Mouse (Mus musculus): ENCODE measurements around the gene Spon1. TPM values are rescaled to one million over a fixed set of nuclear protein-coding genes. Genes with fewer than 3 reads are reported as not detected.

The Spon1 gene
- total and polyA plus RNA-seq, 3 experiments = not detected

DNA sequence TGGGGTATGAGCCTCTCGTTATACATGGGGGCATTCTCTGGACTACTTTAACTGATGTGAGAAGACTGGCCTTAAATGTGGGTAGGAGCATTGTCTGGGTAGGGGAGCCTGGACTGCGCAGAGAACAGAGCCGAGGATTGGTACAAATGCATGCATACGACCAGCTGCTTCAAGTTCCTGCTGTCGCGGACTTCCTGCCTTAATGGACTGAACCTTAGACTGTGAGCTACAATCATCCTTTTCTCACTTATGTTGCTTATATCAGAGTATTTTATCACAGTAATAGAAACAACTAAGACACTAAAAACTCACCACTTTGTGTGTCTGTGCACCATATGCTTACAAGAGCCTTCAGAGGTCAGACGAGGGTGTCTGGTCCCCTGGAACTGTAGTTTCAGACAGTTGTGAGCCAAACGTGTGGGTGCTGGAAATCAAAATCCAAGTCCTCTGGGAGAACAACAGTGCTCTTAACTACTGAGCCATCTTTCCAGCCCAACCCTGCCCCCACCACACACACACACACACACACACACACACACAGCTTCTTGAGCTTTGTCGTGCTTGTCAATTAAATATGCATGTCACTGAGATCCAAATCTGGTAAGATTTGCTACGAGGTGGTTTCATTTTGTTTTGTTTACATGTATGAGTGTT is 325.2 kb downstream of the Spon1 start:
- H3K27me3 ChIP-seq (replicated peaks) = no peaks in the 10 kb centered on the region
- H3K79me2 ChIP-seq (replicated peaks; ENCODE audit: control insufficient read depth, extremely low read depth, insufficient read depth, poor library complexity, severe bottlenecking) = no peaks in the 10 kb centered on the region
- no peaks in the 10 kb centered on the region for H3K36me3 ChIP-seq (replicated peaks in 1 of 2; ENCODE audit: control insufficient read depth in 1 of 2, insufficient read depth in 1 of 2, low read length in 1 of 2)
- DNase-seq (ENCODE audit: extremely low read depth) = no peak
- H3K4me1 ChIP-seq (ENCODE audit: control insufficient read depth in 1 of 2, insufficient read depth in 2 of 2) = peaks cover 18 to 88% of the 10 kb centered on the region in 2 experiments; a peak in 3 of 4 replicates
- H3K4me2 ChIP-seq (ENCODE audit: insufficient read depth, low read depth, poor library complexity, severe bottlenecking) = peak overlapping the region; percentile 23; the same call in 1 of the 2 replicates
- H3K4me3 ChIP-seq (replicated peaks in 1 of 3; ENCODE audit: low read depth in 2 of 3, low read length in 2 of 3, poor library complexity in 1 of 3) = no peak overlapping the region
- dilution Hi-C loops (cut with MboI; ENCODE audit: extremely low pct_ligation_motif_present, extremely low pct_unique_long_range_greater_than_20kb, low sequenced_read_pairs) = no loop called here
- in situ Hi-C loops (cut with MboI; ENCODE audit: low pct_ligation_motif_present, low pct_unique_long_range_greater_than_20kb, low sequenced_read_pairs) = no loop called here
- no peak overlapping the region for H3K9ac ChIP-seq (ENCODE audit: insufficient read depth, low read depth)
- H3K27ac ChIP-seq (ENCODE audit: insufficient read depth, low read depth) = no peak overlapping the region
- no peak for TF ChIP-seq CHD1 (IDR thresholded peaks at IDR 0.05; ENCODE audit: low read depth, low read length)
- TF ChIP-seq CTCF (conservative IDR thresholded peaks at IDR 0.05 in 1 of 2, IDR thresholded peaks at IDR 0.05 in 1 of 2; ENCODE audit: low read depth in 2 of 2, low read length in 2 of 2) = no peak
- no peak for TF ChIP-seq TBP (conservative IDR thresholded peaks at IDR 0.05; ENCODE audit: low read depth, low read length)
- TF ChIP-seq IRF4 (IDR thresholded peaks at IDR 0.05; ENCODE audit: low read depth, low read length) = no peak
- TF ChIP-seq SIN3A (IDR thresholded peaks at IDR 0.05; ENCODE audit: low read length) = no peak
- no peak for TF ChIP-seq PAX5 (IDR thresholded peaks at IDR 0.05; ENCODE audit: low read length)
- no peak for TF ChIP-seq ETS1 (conservative IDR thresholded peaks at IDR 0.05; ENCODE audit: low read depth, low read length)
- TF ChIP-seq MXI1 (IDR thresholded peaks at IDR 0.05; ENCODE audit: low read depth, low read length) = no peak
- no peak for TF ChIP-seq JUND (conservative IDR thresholded peaks at IDR 0.05; ENCODE audit: low read depth, low read length)
- no peak for TF ChIP-seq ZNF384 (IDR thresholded peaks at IDR 0.05; ENCODE audit: low read depth, low read length)
- no peak for TF ChIP-seq MEF2A (IDR thresholded peaks at IDR 0.05; ENCODE audit: borderline replicate concordance, low read depth, low read length)
- no peak for TF ChIP-seq BHLHE40 (IDR thresholded peaks at IDR 0.05; ENCODE audit: low read depth, low read length)
- no peak for TF ChIP-seq POLR2AphosphoS2 (IDR thresholded peaks at IDR 0.05; ENCODE audit: low read depth, low read length)
- no peak for TF ChIP-seq E2F4 (IDR thresholded peaks at IDR 0.05; ENCODE audit: insufficient replicate concordance, low read depth, low read length)
- TF ChIP-seq RAD21 (IDR thresholded peaks at IDR 0.05; ENCODE audit: low read depth, low read length) = no peak
- no peak for TF ChIP-seq EP300 (IDR thresholded peaks at IDR 0.05; ENCODE audit: low read length)
- no peaks in the 10 kb centered on the region for H3K9me3 ChIP-seq (replicated peaks; ENCODE audit: low read length)
